Mouse (Mus musculus): ENCODE data around the gene Atp13a2.

DNA sequence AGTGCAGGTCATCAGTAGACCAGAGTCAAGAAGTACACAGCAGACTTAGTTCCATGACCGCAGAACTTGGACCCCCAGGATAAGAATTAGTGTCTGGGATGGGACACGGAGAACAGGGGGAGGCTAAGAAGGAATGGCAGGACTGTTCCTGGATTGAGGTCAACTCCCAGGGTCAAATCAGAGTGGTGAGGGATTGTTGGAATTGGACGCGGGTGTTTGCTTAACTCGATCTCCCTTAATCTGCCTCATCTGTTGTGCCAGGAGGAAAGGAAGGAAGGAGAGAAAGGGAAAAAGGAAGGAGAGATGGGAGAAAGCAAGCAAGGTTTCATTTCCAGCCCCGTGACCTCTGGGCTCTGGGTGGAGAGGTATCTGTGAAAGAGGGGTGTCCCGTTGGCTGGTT lies 23.4 kb downstream of the Atp13a2 start, which contains the start of gene Mfap2:
- TF ChIP-seq CTCF (conservative IDR thresholded peaks at IDR 0.05; ENCODE audit: low read length) (no peak), NANOG (IDR thresholded peaks at IDR 0.05; ENCODE audit: borderline replicate concordance, low read length) (no peak), POU5F1 (IDR thresholded peaks at IDR 0.05; ENCODE audit: borderline replicate concordance, low read length) (no peak)

All from E14TG2a.4 (cell line).